Mouse (Mus musculus) ES-Bruce4 (cell line): ENCODE measurements at regions not wholly inside any gene's neighbourhood (a gene's known extent, or its start where the extent isn't known, plus 50 kb on each side); places are given as distances from the start of the nearest gene placed in this dataset.

Experiments used
- CTCF ChIP-seq: IDR thresholded peaks from one replicate; pipeline ENCODE4 v1.8.1; 2011; ENCODE audit warnings: low read depth, low read length
- POLR2A ChIP-seq: IDR thresholded peaks from one replicate; pipeline ENCODE4 v1.8.1; 2011; ENCODE audit warnings: low read length; ENCODE audit not compliant: insufficient read depth

DNA sequence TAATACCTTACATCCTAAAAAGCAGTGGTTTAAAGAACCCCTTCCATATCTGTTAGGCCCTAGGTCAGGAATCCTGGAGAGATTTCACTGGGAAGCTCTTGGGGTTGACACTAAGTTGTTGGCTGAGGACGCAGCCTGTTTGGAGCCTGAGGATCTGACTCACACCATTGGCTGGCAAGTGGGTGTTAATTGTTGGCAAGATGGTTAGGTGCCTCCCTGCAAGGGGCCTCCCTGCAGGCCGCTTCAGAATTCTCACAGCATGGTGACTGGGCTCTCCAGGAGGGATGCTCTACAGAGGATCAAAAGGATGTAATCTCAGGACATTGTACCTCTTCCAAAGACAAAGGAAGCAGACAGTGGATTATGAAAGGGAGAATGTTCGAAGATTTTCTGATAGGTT is 270.7 kb upstream of the Fn1 start:
- TF ChIP-seq CTCF, result no peak
- TF ChIP-seq POLR2A, result no peak
